Mouse (Mus musculus) ovary, postnatal 36 days (tissue): ENCODE data around the gene Slc6a6.

ENCODE experiments used
- DNase-seq: peaks from one replicate; pipeline ENCODE4 v3.0.0; 2022; ENCODE audit warnings: low spot score, mixed read lengths

Gene Slc6a6

DNA sequence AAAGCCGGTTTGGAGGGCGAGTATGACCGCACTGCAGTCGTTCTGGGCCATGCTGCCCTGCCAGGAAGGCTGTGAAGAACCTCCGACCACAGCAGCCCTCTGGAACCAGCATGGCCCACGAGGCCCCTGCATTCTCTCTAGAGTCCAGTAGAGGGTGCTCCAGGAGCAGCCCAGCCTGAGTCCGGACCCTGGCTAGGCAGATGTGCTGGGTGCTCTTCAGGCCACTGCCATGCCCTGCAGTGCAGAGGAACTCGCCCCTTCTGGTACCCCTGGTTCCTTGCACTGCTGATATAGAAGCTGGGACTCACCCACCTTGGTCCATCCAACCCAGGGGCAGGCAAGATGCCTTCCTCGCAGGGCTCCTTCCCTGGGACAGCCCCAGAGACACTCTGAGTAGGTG is 92.7 kb downstream of the Slc6a6 start:
- DNase-seq: peak; percentile 64

DNA sequence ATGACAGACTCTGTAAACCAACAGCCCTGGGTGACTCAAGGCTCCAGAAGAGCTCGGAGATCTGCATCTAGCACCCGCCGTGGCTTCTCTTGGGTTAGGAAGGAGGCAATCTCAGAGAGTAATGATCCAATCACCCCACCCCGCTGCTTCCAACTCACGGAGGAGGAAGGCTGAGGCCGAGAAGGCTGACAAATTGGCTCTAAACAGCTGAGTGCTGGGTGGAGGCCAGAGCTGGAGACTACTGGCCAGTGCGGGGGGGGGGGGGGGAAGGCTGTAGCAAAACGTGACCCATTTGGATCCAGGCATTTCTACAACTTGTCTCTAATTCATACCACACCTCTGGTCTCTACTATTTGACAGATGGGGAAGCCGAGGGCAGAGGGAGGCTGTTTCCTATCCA is 95.4 kb downstream of the Slc6a6 start:
- no peak for DNase-seq

DNA sequence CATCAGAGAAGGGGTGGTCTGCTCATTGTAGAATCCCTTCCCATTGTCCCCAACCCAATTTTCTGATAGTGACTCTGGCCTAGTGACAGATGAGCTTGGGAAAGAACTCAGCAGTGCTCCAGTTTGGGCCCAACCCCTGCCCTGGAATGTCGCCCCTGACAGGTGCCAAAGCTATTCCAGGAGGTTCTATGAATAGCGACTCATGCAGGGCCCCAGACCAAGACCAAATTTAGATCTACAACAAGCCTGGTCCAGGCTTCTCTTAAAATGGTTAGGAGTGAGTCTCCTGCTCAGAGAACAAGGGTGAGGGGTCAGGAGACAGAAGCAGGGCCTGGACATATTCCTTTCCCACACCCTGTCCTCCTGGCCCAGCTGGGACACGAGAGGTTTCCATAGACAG is 101.2 kb downstream of the Slc6a6 start:
- DNase-seq: no peak

DNA sequence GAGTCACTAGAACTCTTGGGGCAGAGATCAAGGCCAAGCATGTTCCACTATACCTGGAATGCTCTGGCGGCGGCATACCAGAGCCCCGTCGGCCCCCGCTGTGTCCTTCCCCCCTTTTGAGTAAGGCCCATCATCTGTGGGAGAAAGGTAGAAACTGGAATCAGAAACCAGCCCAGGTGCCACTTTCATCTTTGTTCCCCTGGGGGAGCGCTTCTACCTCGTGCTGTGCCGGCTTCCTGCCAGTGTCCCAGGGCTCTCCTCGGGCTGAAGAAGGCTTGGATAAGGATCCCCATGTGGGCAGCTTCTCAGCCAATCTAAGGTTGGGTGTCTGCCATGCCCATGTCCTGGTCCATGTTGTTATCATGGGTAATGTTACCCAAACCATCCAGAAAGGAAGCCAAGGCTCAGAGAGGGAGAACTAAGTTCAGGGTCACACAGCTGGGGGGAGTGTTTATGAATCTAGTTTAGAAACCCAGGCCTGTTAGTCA is 104.5 kb downstream of the Slc6a6 start:
- no peak for DNase-seq

DNA sequence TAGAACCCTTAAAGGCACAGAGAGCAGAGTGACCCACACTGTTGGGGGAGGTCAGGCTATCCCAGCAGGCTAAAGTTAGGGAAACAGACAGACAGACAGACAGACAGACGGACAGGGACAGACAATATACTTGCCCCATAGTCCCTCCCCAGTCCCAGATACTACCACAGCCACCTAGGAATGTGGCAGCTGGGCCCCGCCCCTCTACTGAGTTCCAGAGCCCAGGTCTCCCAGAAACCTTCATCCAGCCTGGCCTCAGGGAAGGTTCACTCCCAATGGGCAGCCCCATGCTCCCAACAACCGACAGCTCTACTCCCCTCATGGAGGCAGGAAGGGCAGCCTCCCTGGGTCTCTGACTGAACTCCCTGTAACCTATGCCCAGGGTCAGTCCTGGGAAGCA is 111.8 kb downstream of the Slc6a6 start:
- no peak for DNase-seq

DNA sequence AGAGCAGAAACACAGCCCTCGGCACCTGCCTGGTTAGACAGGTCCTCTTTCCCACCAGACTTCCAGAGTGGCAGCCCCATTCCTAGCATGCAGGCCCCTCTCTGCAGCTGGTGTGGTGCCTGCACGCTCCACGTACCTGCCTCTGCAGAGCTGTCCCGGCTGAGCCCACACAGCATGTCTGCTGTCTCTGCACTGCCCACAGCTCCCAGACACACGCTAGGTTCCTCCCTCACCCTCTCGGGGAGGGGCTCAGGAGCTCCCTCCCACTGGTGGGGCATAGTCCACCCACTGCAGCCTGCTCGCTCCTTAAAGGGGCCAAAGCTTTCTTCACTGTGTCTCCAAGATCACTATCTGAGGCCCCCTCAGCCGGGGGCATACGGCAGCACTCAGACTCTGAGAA is 112.2 kb downstream of the Slc6a6 start:
- no peak for DNase-seq

DNA sequence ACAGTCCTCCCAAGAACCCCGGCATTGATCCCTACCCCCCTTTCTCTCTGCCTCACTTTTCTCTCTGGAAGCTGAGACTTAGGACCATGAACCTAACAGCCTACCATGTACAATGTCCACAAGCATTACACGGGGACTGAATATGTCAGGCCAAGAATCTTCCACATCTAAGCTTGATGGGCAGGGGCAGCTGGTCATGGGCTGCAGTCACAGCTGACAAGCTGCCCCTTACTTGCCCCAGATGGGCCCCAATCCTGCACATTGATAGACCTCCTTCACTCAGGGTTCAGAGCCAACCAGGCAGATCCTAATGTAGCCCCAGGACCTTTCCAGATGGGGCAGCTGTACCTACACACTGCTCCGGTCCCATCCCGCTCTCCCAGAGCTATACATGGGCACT is 112.9 kb downstream of the Slc6a6 start:
- DNase-seq: no peak

DNA sequence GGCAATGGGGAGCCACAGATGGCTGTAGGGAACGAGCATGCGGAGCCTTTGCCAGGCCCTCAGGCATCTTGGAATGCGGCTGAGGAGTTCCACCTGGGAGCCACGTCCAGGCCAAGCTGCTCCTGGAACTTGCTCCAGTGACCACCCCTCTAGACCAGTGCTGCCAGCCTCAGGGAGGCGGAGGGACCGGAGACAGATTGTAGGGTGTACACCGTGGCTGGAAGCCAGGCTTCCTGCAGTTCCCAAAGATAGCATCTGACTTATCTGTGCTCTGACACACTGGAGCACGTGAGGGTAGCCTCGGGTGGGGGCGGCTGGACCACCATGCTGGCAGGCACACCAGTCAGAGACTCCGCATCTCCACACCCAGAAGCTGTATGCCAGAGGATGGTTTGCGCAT is 114.6 kb downstream of the Slc6a6 start:
- no peak for DNase-seq

DNA sequence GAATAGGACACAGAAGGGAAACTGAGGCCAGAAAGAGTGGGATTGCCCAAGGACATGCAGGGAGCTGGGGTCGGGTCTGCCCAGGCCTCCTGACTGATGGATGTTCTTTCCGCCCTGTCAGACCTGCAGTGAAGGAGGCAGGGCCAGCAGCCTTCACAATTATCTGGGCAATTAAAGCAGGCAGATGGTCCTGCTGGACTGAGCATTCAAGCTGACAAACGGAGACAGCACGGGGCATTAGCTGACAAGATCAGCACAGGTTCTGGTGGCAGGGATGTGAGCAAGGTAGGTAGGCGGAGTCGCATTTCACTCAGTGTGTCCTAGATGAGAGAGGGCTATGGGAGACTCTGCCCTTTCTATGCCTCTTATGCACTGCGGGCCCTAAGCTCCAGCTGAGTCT is 120.3 kb downstream of the Slc6a6 start:
- no peak for DNase-seq

DNA sequence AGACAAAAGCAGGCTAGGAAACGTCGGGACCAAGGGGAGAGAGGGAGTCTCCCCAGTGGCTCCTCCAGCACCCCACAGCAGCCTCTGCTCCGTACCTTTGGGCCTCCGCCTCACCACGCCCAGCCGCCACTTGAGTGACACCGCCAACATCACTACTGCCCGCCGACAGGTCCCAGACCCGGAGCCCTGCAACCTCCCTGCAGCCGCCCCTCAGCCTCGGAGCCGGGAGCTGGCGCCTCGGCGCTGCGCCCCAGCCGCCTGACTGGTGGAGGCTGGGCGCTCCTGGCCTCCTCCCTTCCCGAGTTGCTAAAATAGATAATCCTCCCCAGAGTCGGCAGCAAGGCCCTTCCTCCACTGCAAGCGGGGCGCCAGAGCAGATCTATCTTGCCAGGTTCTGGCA is 123.3 kb downstream of the Slc6a6 start:
- DNase-seq: peak; percentile 20

DNA sequence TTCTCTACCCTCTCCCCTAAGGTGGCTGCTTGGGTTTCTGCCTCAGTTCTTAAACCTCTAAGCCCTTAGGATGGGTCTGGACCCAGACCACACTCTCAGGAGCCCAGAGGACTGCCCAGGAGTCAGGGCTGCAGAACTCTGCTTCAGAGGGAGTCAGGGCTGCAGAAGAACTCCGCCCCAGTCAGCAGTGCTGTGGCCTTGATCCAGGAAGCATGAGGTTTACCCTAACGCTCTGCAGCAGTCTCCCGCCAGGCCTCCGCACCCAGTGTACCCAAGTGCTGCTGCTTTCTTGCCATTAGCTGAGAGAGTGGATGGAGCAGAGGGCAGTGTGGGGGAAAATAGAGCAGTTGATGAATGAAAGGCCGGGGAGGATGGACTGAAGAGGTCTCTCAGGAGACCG is 124.2 kb downstream of the Slc6a6 start:
- DNase-seq: no peak
